In the genomic region with DNA sequence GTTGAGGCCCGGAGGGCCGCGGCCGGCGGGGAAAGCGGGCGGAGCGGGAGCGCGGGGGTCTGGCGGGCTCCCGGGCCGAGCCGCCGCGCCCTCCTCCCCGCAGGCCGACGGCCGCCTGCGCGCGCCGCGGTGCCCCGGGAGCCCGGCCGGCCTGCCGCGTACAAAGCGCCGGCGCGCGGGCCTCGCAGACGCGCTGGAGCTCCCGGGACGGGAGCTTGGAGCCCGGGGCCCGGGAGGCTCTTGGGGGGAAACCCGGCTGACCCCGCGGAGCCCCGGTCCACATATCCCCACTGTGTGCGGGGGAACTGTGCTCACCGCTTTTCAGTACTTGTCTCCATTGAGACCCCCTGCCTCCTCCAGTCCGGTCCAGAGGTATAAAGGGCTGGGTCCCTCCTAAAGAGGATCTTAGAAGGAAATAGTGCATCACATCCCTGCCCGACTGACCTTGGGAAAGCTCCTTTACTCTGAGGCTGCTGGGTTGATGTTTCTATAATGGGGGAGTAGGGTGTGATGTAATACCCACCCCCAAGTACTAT, we compare ENCODE assay signal across 8 mouse cellular contexts. TPM values are rescaled to one million over a fixed set of nuclear protein-coding genes. Genes with fewer than 3 reads are reported as not detected.
DNase-seq lines count a peak whose midpoint lies in the region; ATAC-seq lines count a peak whose summit lies in the region.

No protein-coding gene starts in this region.

- peak; percentile 49 for ATAC-seq in heart, embryonic 12.5 days (ENCODE audit: insufficient number of reproducible peaks, low FRiP score)
- ATAC-seq in midbrain, embryonic 13.5 days: peak; percentile 72

- peak overlapping the region; percentile 85 for H3K4me3 ChIP-seq in heart, embryonic 12.5 days
- H3K4me3 ChIP-seq in midbrain, embryonic 13.5 days (replicated peaks): peak overlapping the region; percentile 93

- intact Hi-C loops in heart, postnatal 25 days (cut with DNase I): loop anchor here (1.0 to 5.0 kb wide), 3 partner anchors 45 to 127 kb away; partner anchors contain the start of genes Tex10 and Tmeff1

- H3K4me2 ChIP-seq in heart, embryonic 12.5 days: peak overlapping the region; percentile 86
- H3K4me2 ChIP-seq in midbrain, embryonic 13.5 days (replicated peaks): peak overlapping the region; percentile 83

- under 1% methylated on average over 50 of the region's 50 CpGs for WGBS in heart, embryonic 12.5 days
- under 1% methylated on average over 37 of the region's 50 CpGs for WGBS in midbrain, embryonic 13.5 days

- H3K4me1 ChIP-seq in heart, embryonic 12.5 days (replicated peaks): peaks cover 42% of the 10 kb centered on the region
- H3K4me1 ChIP-seq in midbrain, embryonic 13.5 days (replicated peaks): peaks cover 50% of the 10 kb centered on the region

- peak; percentile 91 for DNase-seq in heart, adult 11 months
- no peak for DNase-seq in heart, postnatal 25 days (ENCODE audit: low spot score)
- peak; percentile 59 for DNase-seq in NIH3T3 (ENCODE audit: low read depth)
- DNase-seq in embryo, embryonic 11 days: peak; percentile 77
- peak; percentile 54 for DNase-seq in kidney, postnatal 14 days
- peak; percentile 57 for DNase-seq in testis, postnatal 14 days (ENCODE audit: low spot score)

- H3K27me3 ChIP-seq in heart, embryonic 12.5 days (replicated peaks): no peaks in the 10 kb centered on the region
- H3K27me3 ChIP-seq in midbrain, embryonic 13.5 days: no peaks in the 10 kb centered on the region

- H3K27ac ChIP-seq in heart, embryonic 12.5 days (ENCODE audit: poor library complexity, severe bottlenecking): peak overlapping the region; percentile 94
- peak overlapping the region; percentile 96 for H3K27ac ChIP-seq in midbrain, embryonic 13.5 days

- H3K9ac ChIP-seq in heart, embryonic 12.5 days: peak overlapping the region; percentile 98
- H3K9ac ChIP-seq in midbrain, embryonic 13.5 days (replicated peaks): peak overlapping the region; percentile 99

- no peaks in the 10 kb centered on the region for H3K9me3 ChIP-seq in heart, embryonic 12.5 days (replicated peaks)
- H3K9me3 ChIP-seq in midbrain, embryonic 13.5 days: no peaks in the 10 kb centered on the region

- no peaks in the 10 kb centered on the region for H3K36me3 ChIP-seq in heart, embryonic 12.5 days
- H3K36me3 ChIP-seq in midbrain, embryonic 13.5 days: no peaks in the 10 kb centered on the region

RNA-seq across cellular contexts. Expression of gene Msantd3, which starts 0.9 kb away (rescaled TPM):
- total RNA-seq in heart, postnatal 25 days (2021): 10 to 100 TPM; 21.4 to 21.5 TPM
- polyA plus RNA-seq in heart, embryonic 12.5 days (2016; fragmentation: Nextera tagmentation; extraction: Ambion mirVana): 30.7 and 31.2 TPM in 2 replicates
- 45.6 and 50.3 TPM in 2 replicates for polyA plus RNA-seq in midbrain, embryonic 13.5 days (2015; fragmentation: Nextera tagmentation; extraction: Ambion mirVana)

RNA-seq across cellular contexts. Expression of gene Tmeff1, which starts 44.3 kb away (rescaled TPM):
- 10 to 100 TPM; 11.6 to 12.0 TPM for total RNA-seq in heart, postnatal 25 days (2021)
- polyA plus RNA-seq in heart, embryonic 12.5 days (2016; fragmentation: Nextera tagmentation; extraction: Ambion mirVana): 54.8 and 55.4 TPM in 2 replicates
- polyA plus RNA-seq in midbrain, embryonic 13.5 days (2015; fragmentation: Nextera tagmentation; extraction: Ambion mirVana): 196 and 263 TPM in 2 replicates
